17 mouse cellular contexts compared by ENCODE assay signal in the genomic region with DNA sequence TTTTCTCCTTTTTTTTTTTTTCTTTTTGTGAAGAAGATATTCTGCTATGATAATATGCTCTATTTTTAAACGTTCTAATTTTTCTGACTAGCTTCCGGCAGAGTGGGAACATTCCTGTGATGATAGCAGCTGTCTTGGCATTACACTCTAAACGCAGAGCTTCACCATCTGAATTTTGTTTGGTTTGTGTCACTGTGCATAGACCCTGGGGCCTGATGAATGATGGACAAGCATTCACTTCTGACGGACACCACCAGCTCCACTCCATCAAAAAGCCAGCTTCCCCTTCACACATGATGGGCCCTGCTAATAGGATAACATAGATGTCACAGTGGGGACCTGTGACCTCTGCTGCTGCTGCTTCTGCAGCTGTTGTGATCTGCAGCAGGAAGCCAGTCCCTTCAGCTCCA. TPM values are rescaled to one million over a fixed set of nuclear protein-coding genes. Genes with fewer than 3 reads are reported as not detected.
DNase-seq lines count a peak whose midpoint lies in the region; ATAC-seq and TF ChIP-seq lines count a peak whose summit lies in the region.
"Had no signal": no experiment of that assay in that cellular context is flagged by ENCODE, and none has a peak within 500 bp of the region (broad histone marks: within the 10 kb centered on the region; RNA-seq: fewer than 3 reads in every experiment).

No protein-coding gene starts in this region.

- H3K9me3 ChIP-seq in hindbrain, embryonic 10.5 days = no peaks in the 10 kb centered on the region
- H3K9me3 ChIP-seq in hindbrain, embryonic 13.5 days = no peaks in the 10 kb centered on the region
- H3K9me3 ChIP-seq: embryonic facial prominence, embryonic 13.5 days; forebrain, embryonic 12.5 days; limb, embryonic 13.5 days had no signal

- no peak overlapping the region for H3K9ac ChIP-seq in hindbrain, embryonic 13.5 days
- H3K9ac ChIP-seq: embryonic facial prominence, embryonic 13.5 days; forebrain, embryonic 12.5 days; limb, embryonic 13.5 days had no signal

- peak; percentile 50 for DNase-seq in hindbrain, embryonic 10.5 days (ENCODE audit: low spot score)
- peak; percentile 54 to 86 for DNase-seq in left cerebral cortex, postnatal 14 days (ENCODE audit: low spot score in 2 of 2)
- no peak for DNase-seq in left cerebral cortex, adult 11 months (ENCODE audit: low spot score)
- no peak for DNase-seq in testis, postnatal 10 days (ENCODE audit: low spot score)
- DNase-seq in thymus, postnatal 36 days = no peak
- DNase-seq: cerebellum, adult 8-10 months; gastrocnemius, postnatal 36 days; lung, adult 2 months had no signal

- intact Hi-C loops in left cerebral cortex, postnatal 14 days (cut with DNase I) = no loop called here

- 34% methylated on average over 4 of the region's 4 CpGs for WGBS in hindbrain, embryonic 10.5 days
- WGBS in hindbrain, embryonic 13.5 days = 42% methylated on average over 4 of the region's 4 CpGs

- no peak for ATAC-seq in hindbrain, embryonic 13.5 days (ENCODE audit: low FRiP score)
- ATAC-seq: CD4-positive, CD25-positive, alpha-beta regulatory T cell, adult 4 months had no signal

- H3K27me3 ChIP-seq in hindbrain, embryonic 10.5 days (ENCODE audit: insufficient read depth, poor library complexity, severe bottlenecking) = peaks cover 32% of the 10 kb centered on the region
- H3K27me3 ChIP-seq in hindbrain, embryonic 13.5 days = peaks cover 30% of the 10 kb centered on the region
- H3K27me3 ChIP-seq in testis, adult 2 months (ENCODE audit: control insufficient read depth, insufficient read depth, low read length) = no peaks in the 10 kb centered on the region
- H3K27me3 ChIP-seq: embryonic facial prominence, embryonic 13.5 days; limb, embryonic 13.5 days had no signal

- peaks cover 16% of the 10 kb centered on the region for H3K4me1 ChIP-seq in hindbrain, embryonic 10.5 days (replicated peaks)
- peaks cover 3% of the 10 kb centered on the region; the same call in 1 of the 2 replicates for H3K4me1 ChIP-seq in hindbrain, embryonic 13.5 days (replicated peaks)
- peaks cover 3% of the 10 kb centered on the region; the same call in 1 of the 2 replicates for H3K4me1 ChIP-seq in testis, adult 2 months (ENCODE audit: control insufficient read depth, insufficient read depth, low read length)
- H3K4me1 ChIP-seq: embryonic facial prominence, embryonic 13.5 days; limb, embryonic 13.5 days had no signal

- no peak overlapping the region for H3K4me3 ChIP-seq in hindbrain, embryonic 10.5 days
- H3K4me3 ChIP-seq in hindbrain, embryonic 13.5 days = no peak overlapping the region
- peak overlapping the region; percentile 17 for H3K4me3 ChIP-seq in testis, adult 2 months (ENCODE audit: control insufficient read depth, low read depth, low read length)
- H3K4me3 ChIP-seq: embryonic facial prominence, embryonic 13.5 days; forebrain, embryonic 12.5 days; limb, embryonic 13.5 days had no signal

- TF ChIP-seq POLR2A in testis, adult 2 months (IDR thresholded peaks at IDR 0.05; ENCODE audit: control insufficient read depth, low read depth, low read length) = no peak

- no peak overlapping the region for H3K27ac ChIP-seq in hindbrain, embryonic 10.5 days
- H3K27ac ChIP-seq in hindbrain, embryonic 13.5 days = no peak overlapping the region
- 0 out of 2 replicates have a peak overlapping the region, but pooled peaks have one; percentile 5 for H3K27ac ChIP-seq in testis, adult 2 months (ENCODE audit: control insufficient read depth, insufficient read depth, low read depth, low read length)
- H3K27ac ChIP-seq: embryonic facial prominence, embryonic 13.5 days; forebrain, embryonic 12.5 days; limb, embryonic 13.5 days had no signal

- no peak overlapping the region for H3K4me2 ChIP-seq in hindbrain, embryonic 13.5 days
- H3K4me2 ChIP-seq: embryonic facial prominence, embryonic 13.5 days; forebrain, embryonic 12.5 days; limb, embryonic 13.5 days had no signal

- TF ChIP-seq CTCF in testis, adult 2 months (IDR thresholded peaks at IDR 0.05; ENCODE audit: control insufficient read depth, insufficient read depth, insufficient replicate concordance, low read depth, low read length) = no peak

- H3K36me3 ChIP-seq in hindbrain, embryonic 10.5 days = no peaks in the 10 kb centered on the region
- no peaks in the 10 kb centered on the region for H3K36me3 ChIP-seq in hindbrain, embryonic 13.5 days
- no peaks in the 10 kb centered on the region for H3K36me3 ChIP-seq in testis, adult 2 months (ENCODE audit: control insufficient read depth, insufficient read depth, low read length)
- H3K36me3 ChIP-seq: embryonic facial prominence, embryonic 13.5 days; forebrain, embryonic 12.5 days; limb, embryonic 13.5 days had no signal

RNA-seq across cellular contexts. Expression of gene Msln, which starts 7.4 kb away (rescaled TPM):
- polyA plus RNA-seq in hindbrain, embryonic 10.5 days (2016; fragmentation: Nextera tagmentation; extraction: Ambion mirVana) = 0.33 TPM in 1 of 2 replicates, not detected in the other
- polyA plus RNA-seq in hindbrain, embryonic 13.5 days (2015; fragmentation: Nextera tagmentation; extraction: Ambion mirVana) = 0.34 TPM in 1 of 2 replicates, not detected in the other
- total RNA-seq in left cerebral cortex, postnatal 14 days (2021) = 1 to 10 TPM; 6.2 to 6.5 TPM
- 0.63 and 0.82 TPM in 2 replicates for polyA plus RNA-seq in testis, adult 2 months (2012; rRNA removed)
- polyA plus RNA-seq: CD4-positive, CD25-positive, alpha-beta regulatory T cell, adult 4 months; limb, embryonic 13.5 days had no signal

RNA-seq across cellular contexts. Expression of gene Narfl, which starts 12.0 kb away (rescaled TPM):
- polyA plus RNA-seq in hindbrain, embryonic 10.5 days (2016; fragmentation: Nextera tagmentation; extraction: Ambion mirVana) = 25.3 and 25.7 TPM in 2 replicates
- 27.8 and 28.0 TPM in 2 replicates for polyA plus RNA-seq in hindbrain, embryonic 13.5 days (2015; fragmentation: Nextera tagmentation; extraction: Ambion mirVana)
- total RNA-seq in left cerebral cortex, postnatal 14 days (2021) = 10 to 100 TPM; 28.8 to 32.8 TPM
- polyA plus RNA-seq in testis, adult 2 months (2012; rRNA removed) = 17.9 and 20.3 TPM in 2 replicates

RNA-seq across cellular contexts. Expression of gene Haghl, which starts 23.9 kb away (rescaled TPM):
- polyA plus RNA-seq in hindbrain, embryonic 10.5 days (2016; fragmentation: Nextera tagmentation; extraction: Ambion mirVana) = 68.1 and 88.5 TPM in 2 replicates
- polyA plus RNA-seq in hindbrain, embryonic 13.5 days (2015; fragmentation: Nextera tagmentation; extraction: Ambion mirVana) = 125 and 138 TPM in 2 replicates
- 100 to 1,000 TPM; 127 to 140 TPM for total RNA-seq in left cerebral cortex, postnatal 14 days (2021)
- polyA plus RNA-seq in testis, adult 2 months (2012; rRNA removed) = 81.1 and 83.4 TPM in 2 replicates

RNA-seq across cellular contexts. Expression of gene Ccdc78, which starts 24.8 kb away (rescaled TPM):
- 0.95 and 1.2 TPM in 2 replicates for polyA plus RNA-seq in hindbrain, embryonic 10.5 days (2016; fragmentation: Nextera tagmentation; extraction: Ambion mirVana)
- polyA plus RNA-seq in hindbrain, embryonic 13.5 days (2015; fragmentation: Nextera tagmentation; extraction: Ambion mirVana) = 0.16 and 0.36 TPM in 2 replicates
- not detected for total RNA-seq in left cerebral cortex, postnatal 14 days (2021)
- 1.3 and 1.6 TPM in 2 replicates for polyA plus RNA-seq in testis, adult 2 months (2012; rRNA removed)
- total RNA-seq: gastrocnemius, postnatal 36 days had no signal
- polyA plus RNA-seq: heart, embryonic 14.5 days had no signal

RNA-seq across cellular contexts. Expression of gene Mslnl, which starts 25.7 kb away (rescaled TPM):
- not detected in 2 replicates for polyA plus RNA-seq in hindbrain, embryonic 10.5 days (2016; fragmentation: Nextera tagmentation; extraction: Ambion mirVana)
- polyA plus RNA-seq in hindbrain, embryonic 13.5 days (2015; fragmentation: Nextera tagmentation; extraction: Ambion mirVana) = not detected in 2 replicates
- not detected for total RNA-seq in left cerebral cortex, postnatal 14 days (2021)
- 0.65 and 1.0 TPM in 2 replicates for polyA plus RNA-seq in testis, adult 2 months (2012; rRNA removed)
- total RNA-seq: gastrocnemius, postnatal 36 days had no signal
- polyA plus RNA-seq: brain, embryonic 14.5 days; CD4-positive, CD25-positive, alpha-beta regulatory T cell, adult 4 months; embryonic facial prominence, embryonic 13.5 days; heart, embryonic 14.5 days; kidney, embryonic 16.5 days; limb, embryonic 13.5 days had no signal

Comparison
In these comparisons a context has a peak if more than half of its experiments do, and no peak if none do; other contexts are left out.
1. DNase-seq: peak in hindbrain, embryonic 10.5 days (single experiment) and left cerebral cortex, postnatal 14 days (2 of 2); none in left cerebral cortex, adult 11 months (single experiment), testis, postnatal 10 days (single experiment) and thymus, postnatal 36 days (0 of 2).